Mouse (Mus musculus): ENCODE data around the gene Ovol3. TPM values are rescaled to one million over a fixed set of nuclear protein-coding genes. Genes with fewer than 3 reads are reported as not detected.
"Not testable (repeated sequence)": the region's sequence is repeated elsewhere in the genome, so short reads cannot be mapped to it uniquely, and the experiment has no call there.

Ovol3 gene
- polyA plus RNA-seq, 1 experiment, result not detected

- Histone ChIP-seq H3K4me1 (ENCODE audit: control insufficient read depth, insufficient read depth, insufficient read length, low read length) (no peaks in the 10 kb centered on the region), H3K27ac (replicated peaks; ENCODE audit: low read depth, low read length) (no peak overlapping the region), H3K4me3 (ENCODE audit: insufficient read depth, low read depth, low read length) (no peak overlapping the region)
Measured at GRCm38 (mm10) chr7:30211025-30211424, 24.5 kb downstream of the Ovol3 start.

GRCm38 (mm10) chr7:30206364-30206763 lies 29.2 kb downstream of the Ovol3 start:
- not testable (repeated sequence) for H3K4me1 ChIP-seq (ENCODE audit: control insufficient read depth, insufficient read depth, insufficient read length, low read length); H3K4me3 ChIP-seq (ENCODE audit: insufficient read depth, low read depth, low read length); H3K27ac ChIP-seq (replicated peaks; ENCODE audit: low read depth, low read length)

- no peak overlapping the region for H3K4me3 ChIP-seq (ENCODE audit: insufficient read depth, low read depth, low read length)
- H3K27ac ChIP-seq (replicated peaks; ENCODE audit: low read depth, low read length), result no peak overlapping the region
- no peaks in the 10 kb centered on the region for H3K4me1 ChIP-seq (ENCODE audit: control insufficient read depth, insufficient read depth, insufficient read length, low read length)
Measured at GRCm38 (mm10) chr7:30205383-30205782, 30.1 kb downstream of the Ovol3 start.

- Histone ChIP-seq H3K27ac (replicated peaks; ENCODE audit: low read depth, low read length) (no peak overlapping the region), H3K4me3 (ENCODE audit: insufficient read depth, low read depth, low read length) (no peak overlapping the region), H3K4me1 (ENCODE audit: control insufficient read depth, insufficient read depth, insufficient read length, low read length) (no peaks in the 10 kb centered on the region)
Measured at GRCm38 (mm10) chr7:30204380-30204779, 31.1 kb downstream of the Ovol3 start.

GRCm38 (mm10) chr7:30202895-30203690 lies 32.4 kb downstream of the Ovol3 start:
- H3K4me1 ChIP-seq (ENCODE audit: control insufficient read depth, insufficient read depth, insufficient read length, low read length), result 0 out of 2 replicates have a peak, but pooled peaks cover 1% of the 10 kb centered on the region
- peak overlapping the region; percentile 87 for H3K27ac ChIP-seq (replicated peaks; ENCODE audit: low read depth, low read length)

GRCm38 (mm10) chr7:30200661-30201060 lies 34.9 kb downstream of the Ovol3 start:
- H3K4me1 ChIP-seq (ENCODE audit: control insufficient read depth, insufficient read depth, insufficient read length, low read length); H3K4me3 ChIP-seq (ENCODE audit: insufficient read depth, low read depth, low read length); H3K27ac ChIP-seq (replicated peaks; ENCODE audit: low read depth, low read length): not testable (repeated sequence)

More at GRCm38 (mm10) chr7:30202895-30203690, 32.4 kb downstream of the Ovol3 start:
- no peak overlapping the region for H3K4me3 ChIP-seq (ENCODE audit: insufficient read depth, low read depth, low read length)

GRCm38 (mm10) chr7:30200200-30200599 lies 35.3 kb downstream of the Ovol3 start:
- no peak overlapping the region for H3K4me3 ChIP-seq (ENCODE audit: insufficient read depth, low read depth, low read length)
- H3K27ac ChIP-seq (replicated peaks; ENCODE audit: low read depth, low read length), result no peak overlapping the region
- H3K4me1 ChIP-seq (ENCODE audit: control insufficient read depth, insufficient read depth, insufficient read length, low read length), result 0 out of 2 replicates have a peak, but pooled peaks cover 6% of the 10 kb centered on the region

GRCm38 (mm10) chr7:30199498-30200139 lies 35.9 kb downstream of the Ovol3 start:
- Histone ChIP-seq H3K27ac (replicated peaks; ENCODE audit: low read depth, low read length) (no peak overlapping the region), H3K4me3 (ENCODE audit: insufficient read depth, low read depth, low read length) (no peak overlapping the region), H3K4me1 (ENCODE audit: control insufficient read depth, insufficient read depth, insufficient read length, low read length) (0 out of 2 replicates have a peak, but pooled peaks cover 6% of the 10 kb centered on the region)

- no peak within 1 kb of the TSS for H3K4me3 ChIP-seq (ENCODE audit: insufficient read depth, low read depth, low read length)
- 0 out of 2 replicates have a peak within 1 kb of the TSS, but pooled peaks have one; percentile 14 for H3K27ac ChIP-seq (replicated peaks; ENCODE audit: low read depth, low read length)
- 0 out of 2 replicates have a peak, but pooled peaks cover 6% of the 10 kb centered on the region for H3K4me1 ChIP-seq (ENCODE audit: control insufficient read depth, insufficient read depth, insufficient read length, low read length)
Measured at GRCm38 (mm10) chr7:30198481-30198971, 37.0 kb downstream of the Ovol3 start, which contains the start of gene Capns1. TSS of gene Capns1 (minus strand) at chr7:30198811.

GRCm38 (mm10) chr7:30197592-30198129 lies 37.9 kb downstream of the Ovol3 start:
- Histone ChIP-seq H3K27ac (replicated peaks; ENCODE audit: low read depth, low read length) (0 out of 2 replicates have a peak overlapping the region, but pooled peaks have one; percentile 14), H3K4me3 (ENCODE audit: insufficient read depth, low read depth, low read length) (no peak overlapping the region), H3K4me1 (ENCODE audit: control insufficient read depth, insufficient read depth, insufficient read length, low read length) (0 out of 2 replicates have a peak, but pooled peaks cover 7% of the 10 kb centered on the region)

- no peak overlapping the region for H3K4me3 ChIP-seq (ENCODE audit: insufficient read depth, low read depth, low read length)
- 0 out of 2 replicates have a peak, but pooled peaks cover 7% of the 10 kb centered on the region for H3K4me1 ChIP-seq (ENCODE audit: control insufficient read depth, insufficient read depth, insufficient read length, low read length)
- H3K27ac ChIP-seq (replicated peaks; ENCODE audit: low read depth, low read length), result no peak overlapping the region; the same call in 1 of the 2 replicates
Measured at GRCm38 (mm10) chr7:30196171-30196570, 39.4 kb downstream of the Ovol3 start.

- Histone ChIP-seq H3K4me1 (ENCODE audit: control insufficient read depth, insufficient read depth, insufficient read length, low read length) (0 out of 2 replicates have a peak, but pooled peaks cover 7% of the 10 kb centered on the region), H3K27ac (replicated peaks; ENCODE audit: low read depth, low read length) (no peak overlapping the region), H3K4me3 (ENCODE audit: insufficient read depth, low read depth, low read length) (0 out of 2 replicates have a peak overlapping the region, but pooled peaks have one; percentile 8)
Measured at GRCm38 (mm10) chr7:30195461-30195860, 40.1 kb downstream of the Ovol3 start.

GRCm38 (mm10) chr7:30194884-30195283 lies 40.6 kb downstream of the Ovol3 start:
- Histone ChIP-seq H3K4me1 (ENCODE audit: control insufficient read depth, insufficient read depth, insufficient read length, low read length) (0 out of 2 replicates have a peak, but pooled peaks cover 7% of the 10 kb centered on the region), H3K27ac (replicated peaks; ENCODE audit: low read depth, low read length) (peak overlapping the region; percentile 98), H3K4me3 (ENCODE audit: insufficient read depth, low read depth, low read length) (peak overlapping the region; percentile 94)

- 0 out of 2 replicates have a peak, but pooled peaks cover 7% of the 10 kb centered on the region for H3K4me1 ChIP-seq (ENCODE audit: control insufficient read depth, insufficient read depth, insufficient read length, low read length)
- peak overlapping the region; percentile 98 for H3K27ac ChIP-seq (replicated peaks; ENCODE audit: low read depth, low read length)
- peak overlapping the region; percentile 94 for H3K4me3 ChIP-seq (ENCODE audit: insufficient read depth, low read depth, low read length)
Measured at GRCm38 (mm10) chr7:30194101-30194831, 41.3 kb downstream of the Ovol3 start.

Measured in brown adipose tissue, adult 24 weeks (tissue).